Mouse (Mus musculus) cerebellum, adult 2 months (tissue): ENCODE results near the gene C1qb.

Experiments used
- CTCF ChIP-seq: fragments of 200-500 bp; IDR thresholded peaks from 2 replicates; pipeline ENCODE4 v1.5.1; 2011; ENCODE audit warnings: low read depth, mild to moderate bottlenecking, control low read depth, low read length, moderate library complexity, borderline replicate concordance; ENCODE audit not compliant: insufficient read depth
- POLR2A ChIP-seq: fragments of 200-500 bp; IDR thresholded peaks from 2 replicates; pipeline ENCODE4 v1.6.1; 2011; ENCODE audit warnings: low read length, control low read depth, borderline replicate concordance; ENCODE audit not compliant: insufficient read depth

- TF ChIP-seq POLR2A, result no peak
- TF ChIP-seq CTCF, result no peak
Measured at GRCm38 (mm10) chr4:136904767-136905539, 19.0 kb upstream of the C1qb start.
